In genomic region chr12:5547698-5548097, GRCm38 (mm10) we compare ENCODE assay signal across 28 mouse cellular contexts.
"Had no signal": no experiment of that assay in that cellular context is flagged by ENCODE, and none has a peak within 500 bp of the region (broad histone marks: within the 10 kb centered on the region; RNA-seq: fewer than 3 reads in every experiment).

No protein-coding gene starts in this region.

- H3K4me2 ChIP-seq: heart, embryonic 11.5 days; heart, embryonic 13.5 days; heart, embryonic 15.5 days; hindbrain, embryonic 12.5 days; hindbrain, embryonic 14.5 days; intestine, embryonic 15.5 days; limb, embryonic 12.5 days; liver, embryonic 11.5 days had no signal

- H3K9ac ChIP-seq: heart, embryonic 13.5 days; heart, embryonic 15.5 days; hindbrain, embryonic 12.5 days; hindbrain, embryonic 14.5 days; intestine, embryonic 15.5 days; limb, embryonic 12.5 days; liver, embryonic 14.5 days had no signal

- H3K27ac ChIP-seq: heart, adult 2 months; heart, embryonic 13.5 days; heart, embryonic 15.5 days; hindbrain, embryonic 10.5 days; hindbrain, embryonic 12.5 days; hindbrain, embryonic 14.5 days; intestine, embryonic 15.5 days; layer of hippocampus, adult 2 months; left cerebral cortex, adult 2 months; limb, embryonic 10.5 days; limb, embryonic 12.5 days; liver, embryonic 14.5 days had no signal

- H3K27me3 ChIP-seq: heart, embryonic 13.5 days; heart, embryonic 15.5 days; hindbrain, embryonic 12.5 days; intestine, embryonic 15.5 days; limb, embryonic 12.5 days had no signal

- H3K4me1 ChIP-seq: heart, embryonic 13.5 days; heart, embryonic 15.5 days; intestine, embryonic 15.5 days had no signal

- H3K36me3 ChIP-seq: heart, embryonic 13.5 days; heart, embryonic 15.5 days; hindbrain, embryonic 10.5 days; hindbrain, embryonic 12.5 days; intestine, embryonic 15.5 days; limb, embryonic 10.5 days; limb, embryonic 12.5 days had no signal

- H3K4me3 ChIP-seq: heart, adult 2 months; heart, embryonic 13.5 days; heart, embryonic 15.5 days; hindbrain, embryonic 10.5 days; hindbrain, embryonic 12.5 days; intestine, embryonic 15.5 days; layer of hippocampus, adult 2 months; left cerebral cortex, adult 2 months; limb, embryonic 10.5 days; limb, embryonic 12.5 days had no signal

- DNase-seq: gastrocnemius, postnatal 14 days; gastrocnemius, postnatal 36 days; heart, adult 11 months; heart, adult 2 months; heart, postnatal 14 days; heart, postnatal 36 days; kidney, adult 18-20 months; kidney, adult 8-10 months; kidney, postnatal 10 days; kidney, postnatal 25 days; kidney, postnatal 4 days; liver had no signal

- ATAC-seq: hindbrain, embryonic 16.5 days; inflammation-experienced regulatory T-cells, adult 6 months; intestine, embryonic 15.5 days; intestine, postnatal 0 days had no signal

- H3K9me3 ChIP-seq: heart, embryonic 13.5 days; heart, embryonic 15.5 days; hindbrain, embryonic 10.5 days; hindbrain, embryonic 12.5 days; intestine, embryonic 15.5 days; limb, embryonic 10.5 days; limb, embryonic 12.5 days had no signal
